Mouse (Mus musculus): ENCODE measurements around the gene Pdzd7.

Pdzd7 gene

GRCm38 (mm10) chr19:45030746-45031693 lies 14.5 kb downstream of the Pdzd7 start:
- peak in 1 of 2 experiments; percentile 71 for DNase-seq (ENCODE audit: low spot score in 2 of 2)

- DNase-seq (ENCODE audit: low spot score in 2 of 2): peak in 1 of 2 experiments; percentile 62
These were observed 15.4 kb downstream of the Pdzd7 start for GRCm38 (mm10) chr19:45030111-45030510.

GRCm38 (mm10) chr19:45029571-45029970 lies 15.9 kb downstream of the Pdzd7 start:
- DNase-seq (ENCODE audit: low spot score in 2 of 2): no peak

GRCm38 (mm10) chr19:45028746-45029145 lies 16.8 kb downstream of the Pdzd7 start:
- no peak for DNase-seq (ENCODE audit: low spot score in 2 of 2)

- DNase-seq (ENCODE audit: low spot score in 2 of 2): no peak
These were observed 17.7 kb downstream of the Pdzd7 start for GRCm38 (mm10) chr19:45027848-45028247.

GRCm38 (mm10) chr19:45026958-45027670 lies 18.4 kb downstream of the Pdzd7 start:
- no peak for DNase-seq (ENCODE audit: low spot score in 2 of 2)

GRCm38 (mm10) chr19:45025937-45026568 lies 19.5 kb downstream of the Pdzd7 start:
- no peak for DNase-seq (ENCODE audit: low spot score in 2 of 2)

GRCm38 (mm10) chr19:45024775-45025174 lies 20.7 kb downstream of the Pdzd7 start:
- DNase-seq (ENCODE audit: low spot score in 2 of 2): no peak

- no peak for DNase-seq (ENCODE audit: low spot score in 2 of 2)
These were observed 21.5 kb downstream of the Pdzd7 start for GRCm38 (mm10) chr19:45023993-45024392.

- no peak for DNase-seq (ENCODE audit: low spot score in 2 of 2)
These were observed 24.2 kb downstream of the Pdzd7 start for GRCm38 (mm10) chr19:45021362-45021761.

- no peak for DNase-seq (ENCODE audit: low spot score in 2 of 2)
These were observed 25.2 kb downstream of the Pdzd7 start for GRCm38 (mm10) chr19:45020348-45020747.

- no peak for DNase-seq (ENCODE audit: low spot score in 2 of 2)
These were observed 27.1 kb downstream of the Pdzd7 start for GRCm38 (mm10) chr19:45018351-45018831.

GRCm38 (mm10) chr19:45017909-45018308 lies 27.6 kb downstream of the Pdzd7 start:
- no peak for DNase-seq (ENCODE audit: low spot score in 2 of 2)

GRCm38 (mm10) chr19:45017216-45017771 lies 28.2 kb downstream of the Pdzd7 start:
- no peak for DNase-seq (ENCODE audit: low spot score in 2 of 2)

- no peak for DNase-seq (ENCODE audit: low spot score in 2 of 2)
These were observed 28.9 kb downstream of the Pdzd7 start for GRCm38 (mm10) chr19:45016341-45017215.

- peak; percentile 72 to 74 for DNase-seq (ENCODE audit: low spot score in 2 of 2)
These were observed 29.8 kb downstream of the Pdzd7 start for GRCm38 (mm10) chr19:45015518-45016281.

GRCm38 (mm10) chr19:45014981-45015402 lies 30.5 kb downstream of the Pdzd7 start:
- DNase-seq (ENCODE audit: low spot score in 2 of 2): peak; percentile 27 to 32

- DNase-seq (ENCODE audit: low spot score in 2 of 2): no peak
These were observed 31.1 kb downstream of the Pdzd7 start, which contains the start of gene Lzts2 for GRCm38 (mm10) chr19:45014335-45014971. TSS of gene Lzts2 (plus strand) at chr19:45014414.

- no peak for DNase-seq (ENCODE audit: low spot score in 2 of 2)
These were observed 31.8 kb downstream of the Pdzd7 start for GRCm38 (mm10) chr19:45013581-45014225.

All from thymus, postnatal 10 days (tissue).